Mouse (Mus musculus): ENCODE results near the gene Slc20a1. TPM values are rescaled to one million over a fixed set of nuclear protein-coding genes. Genes with fewer than 3 reads are reported as not detected.

The Slc20a1 gene
- polyA plus RNA-seq, 2 experiments: 42.7 to 50.7 TPM

DNA sequence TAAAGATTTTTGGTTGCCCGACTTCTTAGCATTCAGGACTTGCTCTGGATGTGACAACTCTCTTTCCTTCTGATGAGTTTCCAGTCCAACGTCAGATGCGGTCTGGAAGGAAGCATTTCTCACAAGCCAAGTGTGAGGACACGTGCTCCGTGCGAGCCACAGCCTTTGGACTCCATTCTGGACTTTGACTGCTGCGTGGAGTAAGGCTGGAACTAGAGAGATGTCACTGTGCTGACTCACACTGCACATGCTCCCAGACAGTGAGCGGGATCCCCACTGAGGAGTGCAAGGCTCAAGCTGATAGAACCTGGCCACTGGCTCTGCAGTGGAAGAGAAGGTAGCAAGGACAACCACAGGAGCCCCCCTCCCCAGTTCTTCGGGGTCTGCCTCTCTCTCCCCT is 33.9 kb downstream of the Slc20a1 start:
- H3K36me3 ChIP-seq (replicated peaks; ENCODE audit: control insufficient read depth, insufficient read depth, low read depth): no peaks in the 10 kb centered on the region
- H3K27me3 ChIP-seq (ENCODE audit: control insufficient read depth, insufficient read depth, low read length): no peaks in the 10 kb centered on the region
- H3K4me2 ChIP-seq (ENCODE audit: low read depth): peak overlapping the region; percentile 68
- H3K4me1 ChIP-seq (replicated peaks; ENCODE audit: control insufficient read depth in 2 of 2, insufficient read depth in 2 of 2, low read length in 1 of 2): peaks cover 60 to 75% of the 10 kb centered on the region in 2 experiments
- no peaks in the 10 kb centered on the region for H3K9me3 ChIP-seq (ENCODE audit: control insufficient read depth, low read length)
- 71% methylated on average over 9 of the region's 9 CpGs for WGBS (ENCODE audit: insufficient replicate concordance)
- no peak for DNase-seq (ENCODE audit: low read depth in 3 of 3, low spot score in 3 of 3)
- ATAC-seq (ENCODE audit: insufficient read depth): peak; percentile 27
- peak overlapping the region; percentile 88 for H3K27ac ChIP-seq
- peak overlapping the region; percentile 67 for H3K9ac ChIP-seq (replicated peaks)
- TF ChIP-seq CTCF (IDR thresholded peaks at IDR 0.05; ENCODE audit: low read depth) (no peak), EP300 (IDR thresholded peaks at IDR 0.05; ENCODE audit: low read depth) (no peak)
- H3K4me3 ChIP-seq (ENCODE audit: insufficient read depth in 1 of 2, low read depth in 2 of 2, low read length in 2 of 2): no peak overlapping the region

DNA sequence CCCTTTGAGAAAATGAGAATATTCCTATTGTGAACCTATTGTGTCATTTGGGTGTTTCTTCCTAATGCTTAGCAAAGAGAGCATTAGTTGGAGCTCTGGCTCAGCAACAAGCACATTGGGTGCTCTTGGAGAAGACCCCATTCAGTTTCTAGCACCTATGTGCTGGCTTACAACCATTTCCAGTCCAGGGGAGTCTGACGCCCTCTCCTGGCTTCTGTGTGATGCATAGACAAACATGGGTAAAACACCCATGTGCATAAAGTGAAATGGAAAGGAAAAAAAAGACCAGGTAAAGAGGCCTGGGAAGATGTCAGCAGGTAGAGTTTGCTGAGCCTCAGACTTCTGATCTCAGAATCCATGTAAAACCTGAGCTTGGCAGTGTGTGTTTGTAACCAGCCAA is 34.7 kb downstream of the Slc20a1 start:
- Histone ChIP-seq H3K9me3 (ENCODE audit: control insufficient read depth, low read length) (no peaks in the 10 kb centered on the region), H3K9ac (replicated peaks) (peak overlapping the region; percentile 67), H3K36me3 (replicated peaks; ENCODE audit: control insufficient read depth, insufficient read depth, low read depth) (no peaks in the 10 kb centered on the region), H3K4me2 (ENCODE audit: low read depth) (peak overlapping the region; percentile 68), H3K27me3 (ENCODE audit: control insufficient read depth, insufficient read depth, low read length) (no peaks in the 10 kb centered on the region), H3K4me3 (ENCODE audit: insufficient read depth in 1 of 2, low read depth in 2 of 2, low read length in 2 of 2) (peak overlapping the region; percentile 31 to 42), H3K4me1 (replicated peaks; ENCODE audit: control insufficient read depth in 2 of 2, insufficient read depth in 2 of 2, low read length in 1 of 2) (peaks cover 57 to 72% of the 10 kb centered on the region in 2 experiments), H3K27ac (peak overlapping the region; percentile 88)
- TF ChIP-seq CTCF (IDR thresholded peaks at IDR 0.05; ENCODE audit: low read depth) (peak; percentile 58), EP300 (IDR thresholded peaks at IDR 0.05; ENCODE audit: low read depth) (no peak)
- no peak for ATAC-seq (ENCODE audit: insufficient read depth)
- DNase-seq (ENCODE audit: low read depth in 3 of 3, low spot score in 3 of 3): no peak
- WGBS (ENCODE audit: insufficient replicate concordance): 48% methylated on average over 1 of the region's 1 CpGs

DNA sequence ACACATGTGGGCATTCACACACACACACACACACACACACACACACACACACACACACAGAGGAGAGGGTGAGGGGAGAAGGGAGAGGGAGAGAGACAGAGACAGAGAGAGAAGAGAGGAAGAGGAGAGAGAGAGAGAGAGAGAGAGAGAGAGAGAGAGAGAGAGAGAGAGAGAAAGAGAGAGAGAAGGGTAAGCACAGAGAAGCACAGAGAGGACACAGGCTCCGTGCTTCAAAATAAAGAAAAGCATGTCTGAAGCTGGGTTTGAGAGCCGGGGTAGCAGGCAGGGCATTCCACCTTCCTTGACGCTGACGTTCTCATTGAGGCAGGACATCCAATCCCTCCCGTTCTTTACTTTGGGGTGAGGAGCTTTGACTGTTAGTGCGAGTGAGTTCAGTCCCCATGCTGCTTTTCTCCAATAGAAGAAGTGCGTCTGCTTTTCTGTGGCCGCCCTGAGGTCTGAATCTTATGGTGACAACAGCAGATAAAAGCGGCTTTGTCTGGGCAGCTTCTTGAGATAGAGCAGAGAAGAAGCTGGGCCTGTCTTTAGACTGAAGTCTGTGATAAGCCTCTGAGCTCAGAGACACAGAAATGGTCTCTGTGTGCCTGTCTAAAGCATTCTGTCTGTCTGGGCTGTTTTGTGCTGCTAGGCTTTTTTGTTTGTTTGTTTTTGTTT is 35.4 kb downstream of the Slc20a1 start:
- ATAC-seq (ENCODE audit: insufficient read depth) (peak; percentile 76), DNase-seq (ENCODE audit: low read depth in 3 of 3, low spot score in 3 of 3) (peak; percentile 62 to 65 (median 64))
- Histone ChIP-seq H3K4me3 (ENCODE audit: insufficient read depth in 1 of 2, low read depth in 2 of 2, low read length in 2 of 2) (peak overlapping the region; percentile 31 to 42), H3K4me1 (replicated peaks; ENCODE audit: control insufficient read depth in 2 of 2, insufficient read depth in 2 of 2, low read length in 1 of 2) (peaks cover 54 to 69% of the 10 kb centered on the region in 2 experiments), H3K27ac (peak overlapping the region; percentile 88), H3K9ac (replicated peaks) (peak overlapping the region; percentile 67), H3K9me3 (ENCODE audit: control insufficient read depth, low read length) (no peaks in the 10 kb centered on the region), H3K27me3 (ENCODE audit: control insufficient read depth, insufficient read depth, low read length) (no peaks in the 10 kb centered on the region), H3K4me2 (ENCODE audit: low read depth) (peak overlapping the region; percentile 68), H3K36me3 (replicated peaks; ENCODE audit: control insufficient read depth, insufficient read depth, low read depth) (no peaks in the 10 kb centered on the region)
- 15% methylated on average over 9 of the region's 9 CpGs for WGBS (ENCODE audit: insufficient replicate concordance)
- no peak for TF ChIP-seq CTCF (IDR thresholded peaks at IDR 0.05; ENCODE audit: low read depth)
- peak; percentile 67 for TF ChIP-seq EP300 (IDR thresholded peaks at IDR 0.05; ENCODE audit: low read depth)

DNA sequence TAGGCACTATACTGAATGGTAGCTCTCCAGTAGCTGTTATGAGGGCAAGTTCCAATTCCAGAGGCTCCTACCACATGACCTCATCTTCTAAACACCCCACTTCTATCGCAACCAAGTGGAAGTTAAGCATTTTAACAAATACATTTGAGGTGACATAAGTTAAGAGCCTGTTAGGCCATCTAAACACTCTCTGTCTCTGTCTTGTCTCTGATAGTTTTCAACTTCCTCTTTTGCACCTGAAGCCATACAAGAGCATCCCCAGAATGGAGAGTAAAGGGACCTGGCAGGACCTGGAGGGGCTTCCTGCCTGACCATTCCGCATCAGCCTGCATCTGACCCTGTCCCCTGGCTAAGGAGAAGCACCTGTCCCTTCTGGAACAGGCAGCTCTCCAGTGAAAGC is 36.2 kb downstream of the Slc20a1 start:
- Histone ChIP-seq H3K27me3 (ENCODE audit: control insufficient read depth, insufficient read depth, low read length) (no peaks in the 10 kb centered on the region), H3K36me3 (replicated peaks; ENCODE audit: control insufficient read depth, insufficient read depth, low read depth) (no peaks in the 10 kb centered on the region), H3K27ac (peak overlapping the region; percentile 88), H3K9ac (replicated peaks) (peak overlapping the region; percentile 67), H3K9me3 (ENCODE audit: control insufficient read depth, low read length) (no peaks in the 10 kb centered on the region), H3K4me2 (ENCODE audit: low read depth) (peak overlapping the region; percentile 68), H3K4me1 (replicated peaks; ENCODE audit: control insufficient read depth in 2 of 2, insufficient read depth in 2 of 2, low read length in 1 of 2) (peaks cover 54 to 69% of the 10 kb centered on the region in 2 experiments), H3K4me3 (ENCODE audit: insufficient read depth in 1 of 2, low read depth in 2 of 2, low read length in 2 of 2) (no peak overlapping the region)
- DNase-seq (ENCODE audit: low read depth in 3 of 3, low spot score in 3 of 3) (no peak), ATAC-seq (ENCODE audit: insufficient read depth) (no peak)
- TF ChIP-seq EP300 (IDR thresholded peaks at IDR 0.05; ENCODE audit: low read depth) (no peak), CTCF (IDR thresholded peaks at IDR 0.05; ENCODE audit: low read depth) (no peak)
- 54% methylated on average over 2 of the region's 2 CpGs for WGBS (ENCODE audit: insufficient replicate concordance)

DNA sequence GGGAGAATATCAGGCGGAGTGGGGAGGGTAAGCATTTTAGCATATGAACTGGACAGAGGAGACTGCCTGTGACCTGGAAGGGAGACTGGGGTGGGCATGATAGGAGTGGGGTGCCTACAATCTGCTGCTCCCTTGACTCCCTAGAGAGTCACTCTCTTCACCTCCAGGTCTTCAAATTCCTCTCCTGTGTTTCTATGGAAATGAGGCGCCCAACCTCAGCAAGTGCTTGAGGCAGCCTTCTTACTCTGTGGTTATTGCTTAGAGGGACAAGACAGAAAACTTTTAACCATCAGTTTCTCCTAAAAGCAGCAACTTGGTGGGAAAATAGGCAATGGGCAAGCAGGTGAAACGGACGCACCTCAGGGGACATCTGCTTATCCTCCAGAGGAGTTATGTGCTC is 38.0 kb downstream of the Slc20a1 start:
- no peak overlapping the region for H3K9ac ChIP-seq (replicated peaks)

More for the DNA sequence above, 38.0 kb downstream of the Slc20a1 start:
- Histone ChIP-seq H3K9me3 (ENCODE audit: control insufficient read depth, low read length) (no peaks in the 10 kb centered on the region), H3K27ac (no peak overlapping the region), H3K27me3 (ENCODE audit: control insufficient read depth, insufficient read depth, low read length) (no peaks in the 10 kb centered on the region), H3K4me1 (replicated peaks; ENCODE audit: control insufficient read depth in 2 of 2, insufficient read depth in 2 of 2, low read length in 1 of 2) (peaks cover 58 to 73% of the 10 kb centered on the region in 2 experiments), H3K36me3 (replicated peaks; ENCODE audit: control insufficient read depth, insufficient read depth, low read depth) (no peaks in the 10 kb centered on the region), H3K4me3 (ENCODE audit: insufficient read depth in 1 of 2, low read depth in 2 of 2, low read length in 2 of 2) (no peak overlapping the region), H3K4me2 (ENCODE audit: low read depth) (no peak overlapping the region)
- TF ChIP-seq EP300 (IDR thresholded peaks at IDR 0.05; ENCODE audit: low read depth) (no peak), CTCF (IDR thresholded peaks at IDR 0.05; ENCODE audit: low read depth) (no peak)
- DNase-seq (ENCODE audit: low read depth in 3 of 3, low spot score in 3 of 3) (no peak), ATAC-seq (ENCODE audit: insufficient read depth) (no peak)
- 79% methylated on average over 4 of the region's 4 CpGs for WGBS (ENCODE audit: insufficient replicate concordance)
